Mouse (Mus musculus): ENCODE results near the gene Fstl3. TPM values are rescaled to one million over a fixed set of nuclear protein-coding genes. Genes with fewer than 3 reads are reported as not detected.
"Not testable (repeated sequence)": the region's sequence is repeated elsewhere in the genome, so short reads cannot be mapped to it uniquely, and the experiment has no call there.

Gene Fstl3
- total RNA-seq (2021), result 1 to 10 TPM; 2.7 to 3.2 TPM
- long read RNA-seq, experiment 1, partial matches to known transcripts, result 1 of 4 reads
- long read RNA-seq, experiment 1, other reads (novel, unspliced or antisense), result 3 of 4 reads
- long read RNA-seq, experiment 2, partial matches to known transcripts, result 0 of 1 reads
- long read RNA-seq, experiment 2, other reads (novel, unspliced or antisense), result 1 of 1 reads

GRCm38 (mm10) chr10:79777103-79777531 is at the start of gene Fstl3:
Gene Fstl3 (plus strand): TSS chr10:79777272.
- DNase-seq (ENCODE audit: low spot score in 2 of 2), result no peak

GRCm38 (mm10) chr10:79728323-79729249 is 48.5 kb upstream of the Fstl3 start:
- peak; percentile 56 to 71 for DNase-seq (ENCODE audit: low spot score in 2 of 2)

- DNase-seq (ENCODE audit: low spot score in 2 of 2), result peak; percentile 61
Measured at GRCm38 (mm10) chr10:79729357-79729965, 47.6 kb upstream of the Fstl3 start.

- DNase-seq (ENCODE audit: low spot score in 2 of 2), result peak in 1 of 2 experiments; percentile 59
Measured at GRCm38 (mm10) chr10:79732500-79732899, 44.6 kb upstream of the Fstl3 start.

- no peak for DNase-seq (ENCODE audit: low spot score in 2 of 2)
Measured at GRCm38 (mm10) chr10:79733847-79734246, 43.2 kb upstream of the Fstl3 start.

GRCm38 (mm10) chr10:79735361-79735760 is 41.7 kb upstream of the Fstl3 start:
- DNase-seq (ENCODE audit: low spot score in 2 of 2), result no peak

GRCm38 (mm10) chr10:79736706-79737105 is 40.4 kb upstream of the Fstl3 start:
- no peak for DNase-seq (ENCODE audit: low spot score in 2 of 2)

GRCm38 (mm10) chr10:79738259-79738658 is 38.8 kb upstream of the Fstl3 start:
- no peak for DNase-seq (ENCODE audit: low spot score in 2 of 2)

- DNase-seq (ENCODE audit: low spot score in 2 of 2), result no peak
Measured at GRCm38 (mm10) chr10:79739234-79739633, 37.8 kb upstream of the Fstl3 start.

- no peak for DNase-seq (ENCODE audit: low spot score in 2 of 2)
Measured at GRCm38 (mm10) chr10:79740863-79741262, 36.2 kb upstream of the Fstl3 start.

- DNase-seq (ENCODE audit: low spot score in 2 of 2), result no peak
Measured at GRCm38 (mm10) chr10:79743161-79743560, 33.9 kb upstream of the Fstl3 start.

- DNase-seq (ENCODE audit: low spot score in 2 of 2), result no peak
Measured at GRCm38 (mm10) chr10:79743650-79744365, 33.3 kb upstream of the Fstl3 start.

- DNase-seq (ENCODE audit: low spot score in 2 of 2), result no peak
Measured at GRCm38 (mm10) chr10:79745411-79745810, 31.7 kb upstream of the Fstl3 start.

GRCm38 (mm10) chr10:79745898-79746773 is 30.9 kb upstream of the Fstl3 start, which contains the start of gene Polrmt:
Gene Polrmt (minus strand): TSS chr10:79746581.
- peak; percentile 92 to 96 for DNase-seq (ENCODE audit: low spot score in 2 of 2)

GRCm38 (mm10) chr10:79746774-79747151 is 30.3 kb upstream of the Fstl3 start:
- no peak for DNase-seq (ENCODE audit: low spot score in 2 of 2)

GRCm38 (mm10) chr10:79748496-79748895 is 28.6 kb upstream of the Fstl3 start:
- DNase-seq (ENCODE audit: low spot score in 2 of 2), result no peak

- peak; percentile 87 for DNase-seq (ENCODE audit: low spot score in 2 of 2)
Measured at GRCm38 (mm10) chr10:79754856-79755516, 22.1 kb upstream of the Fstl3 start, which contains the start of gene Fgf22. Gene Fgf22 (plus strand): TSS chr10:79755076.

GRCm38 (mm10) chr10:79755854-79756253 is 21.2 kb upstream of the Fstl3 start:
- no peak for DNase-seq (ENCODE audit: low spot score in 2 of 2)

- DNase-seq (ENCODE audit: low spot score in 2 of 2), result no peak
Measured at GRCm38 (mm10) chr10:79756660-79757059, 20.4 kb upstream of the Fstl3 start.

GRCm38 (mm10) chr10:79759675-79760074 is 17.4 kb upstream of the Fstl3 start:
- not testable (repeated sequence) for DNase-seq (ENCODE audit: low spot score in 2 of 2)
